Mouse (Mus musculus) spleen, adult 2 months (tissue): ENCODE measurements around the gene Lad1. TPM values are rescaled to one million over a fixed set of nuclear protein-coding genes. Genes with fewer than 3 reads are reported as not detected.

Source experiments
- DNase-seq, 2 experiments: peaks; one replicate each; pipeline versions ENCODE4 v3.0.0 to v3.0.0-alpha.2; 2012 to 2021; ENCODE audit warnings: low spot score in 2 of 2, low read depth in 1 of 2
- H3K27ac ChIP-seq: fragments of 200-500 bp; 2 replicates; pipeline ENCODE4 v1.5.1; 2012; ENCODE audit warnings: low read length, inconsistent platforms; ENCODE audit not compliant: insufficient read depth
- H3K27me3 ChIP-seq: fragments of 200-500 bp; 2 replicates; pipeline ENCODE4 v1.6.1; 2012; ENCODE audit warnings: mild to moderate bottlenecking, moderate library complexity, low read length, inconsistent platforms; ENCODE audit not compliant: control insufficient read depth, insufficient read depth
- H3K36me3 ChIP-seq: fragments of 200-500 bp; 2 replicates; pipeline ENCODE4 v1.6.1; 2012; ENCODE audit warnings: mild to moderate bottlenecking, low read length, inconsistent platforms; ENCODE audit not compliant: control insufficient read depth, insufficient read depth
- H3K4me1 ChIP-seq: fragments of 200-500 bp; 2 replicates; pipeline ENCODE4 v1.6.1; 2011; ENCODE audit warnings: inconsistent platforms; ENCODE audit not compliant: control insufficient read depth, insufficient read depth, insufficient read length
- H3K4me3 ChIP-seq: fragments of 200-500 bp; 2 replicates; pipeline ENCODE4 v1.5.1; 2011; ENCODE audit warnings: mild to moderate bottlenecking, inconsistent platforms; ENCODE audit not compliant: insufficient read depth, insufficient read length; ENCODE audit errors: extremely low read depth
- CTCF ChIP-seq: fragments of 200-500 bp; IDR thresholded peaks from 2 replicates; pipeline ENCODE4 v1.5.1; 2011; ENCODE audit warnings: mild to moderate bottlenecking, inconsistent platforms; ENCODE audit not compliant: insufficient read depth, insufficient read length, insufficient replicate concordance; ENCODE audit errors: extremely low read depth
- POLR2A ChIP-seq: fragments of 200-500 bp; IDR thresholded peaks from 2 replicates; pipeline ENCODE4 v1.6.1; 2011; ENCODE audit warnings: low read depth, low read length, inconsistent platforms
- WGBS: fragments of 180-500 bp; shearing (Covaris S2); methylation state at CpG from one replicate; pipeline ENCODE4 v1.1.7; 2018; 5-methylcytosine and 5-hydroxymethylcytosine counted together
- polyA plus RNA-seq: library from polyadenylated mRNA; depleted of rRNA; stranded (reverse); fragments of >200 nt; gene quantifications from 2 replicates; pipeline ENCODE4 v1.2.3, GENCODE M21; 2012

The Lad1 gene
- polyA plus RNA-seq, 1 experiment, result 5.1 TPM

- no peak for TF ChIP-seq POLR2A
- no peak for TF ChIP-seq CTCF
- Histone ChIP-seq H3K36me3 (no peaks in the 10 kb centered on the region), H3K27ac (no peak overlapping the region), H3K4me3 (no peak overlapping the region), H3K27me3 (no peaks in the 10 kb centered on the region), H3K4me1 (no peaks in the 10 kb centered on the region)
- no peak for DNase-seq
- WGBS, result 75% methylated on average over 13 of the region's 13 CpGs
These were observed 33.8 kb downstream of the Lad1 start for GRCm38 (mm10) chr1:135852044-135852756.

GRCm38 (mm10) chr1:135853200-135853599 lies 34.8 kb downstream of the Lad1 start:
- 87% methylated on average over 4 of the region's 4 CpGs for WGBS
- no peak overlapping the region for H3K27ac ChIP-seq
- H3K4me1 ChIP-seq, result no peaks in the 10 kb centered on the region
- no peak overlapping the region for H3K4me3 ChIP-seq
- TF ChIP-seq CTCF, result no peak
- TF ChIP-seq POLR2A, result no peak
- no peaks in the 10 kb centered on the region for H3K27me3 ChIP-seq
- H3K36me3 ChIP-seq, result no peaks in the 10 kb centered on the region
- DNase-seq, result no peak

GRCm38 (mm10) chr1:135854591-135855343 lies 36.4 kb downstream of the Lad1 start:
- Histone ChIP-seq H3K4me1 (no peaks in the 10 kb centered on the region), H3K4me3 (no peak overlapping the region), H3K27ac (no peak overlapping the region), H3K36me3 (no peaks in the 10 kb centered on the region), H3K27me3 (no peaks in the 10 kb centered on the region)
- TF ChIP-seq POLR2A (no peak), CTCF (no peak)
- 87% methylated on average over 6 of the region's 6 CpGs for WGBS
- DNase-seq, result no peak

- Histone ChIP-seq H3K36me3 (no peaks in the 10 kb centered on the region), H3K27me3 (no peaks in the 10 kb centered on the region), H3K27ac (no peak overlapping the region), H3K4me3 (no peak overlapping the region), H3K4me1 (no peaks in the 10 kb centered on the region)
- WGBS, result 93% methylated on average over 1 of the region's 1 CpGs
- TF ChIP-seq POLR2A (no peak), CTCF (no peak)
- no peak for DNase-seq
These were observed 36.9 kb downstream of the Lad1 start for GRCm38 (mm10) chr1:135855344-135855687.

- 76% methylated on average over 4 of the region's 4 CpGs for WGBS
- no peaks in the 10 kb centered on the region for H3K4me1 ChIP-seq
- no peaks in the 10 kb centered on the region for H3K27me3 ChIP-seq
- TF ChIP-seq POLR2A (no peak), CTCF (no peak)
- DNase-seq, result no peak
- no peak overlapping the region for H3K27ac ChIP-seq
- no peaks in the 10 kb centered on the region for H3K36me3 ChIP-seq
- no peak overlapping the region for H3K4me3 ChIP-seq
These were observed 37.7 kb downstream of the Lad1 start for GRCm38 (mm10) chr1:135856070-135856469.

GRCm38 (mm10) chr1:135857137-135857775 lies 38.9 kb downstream of the Lad1 start:
- no peaks in the 10 kb centered on the region for H3K27me3 ChIP-seq
- TF ChIP-seq POLR2A (no peak), CTCF (no peak)
- no peaks in the 10 kb centered on the region for H3K36me3 ChIP-seq
- WGBS, result 78% methylated on average over 11 of the region's 11 CpGs
- H3K4me1 ChIP-seq, result no peaks in the 10 kb centered on the region
- no peak overlapping the region for H3K27ac ChIP-seq
- no peak overlapping the region for H3K4me3 ChIP-seq
- no peak for DNase-seq
